Mouse (Mus musculus): ENCODE measurements around the gene Tmem235.

DNA sequence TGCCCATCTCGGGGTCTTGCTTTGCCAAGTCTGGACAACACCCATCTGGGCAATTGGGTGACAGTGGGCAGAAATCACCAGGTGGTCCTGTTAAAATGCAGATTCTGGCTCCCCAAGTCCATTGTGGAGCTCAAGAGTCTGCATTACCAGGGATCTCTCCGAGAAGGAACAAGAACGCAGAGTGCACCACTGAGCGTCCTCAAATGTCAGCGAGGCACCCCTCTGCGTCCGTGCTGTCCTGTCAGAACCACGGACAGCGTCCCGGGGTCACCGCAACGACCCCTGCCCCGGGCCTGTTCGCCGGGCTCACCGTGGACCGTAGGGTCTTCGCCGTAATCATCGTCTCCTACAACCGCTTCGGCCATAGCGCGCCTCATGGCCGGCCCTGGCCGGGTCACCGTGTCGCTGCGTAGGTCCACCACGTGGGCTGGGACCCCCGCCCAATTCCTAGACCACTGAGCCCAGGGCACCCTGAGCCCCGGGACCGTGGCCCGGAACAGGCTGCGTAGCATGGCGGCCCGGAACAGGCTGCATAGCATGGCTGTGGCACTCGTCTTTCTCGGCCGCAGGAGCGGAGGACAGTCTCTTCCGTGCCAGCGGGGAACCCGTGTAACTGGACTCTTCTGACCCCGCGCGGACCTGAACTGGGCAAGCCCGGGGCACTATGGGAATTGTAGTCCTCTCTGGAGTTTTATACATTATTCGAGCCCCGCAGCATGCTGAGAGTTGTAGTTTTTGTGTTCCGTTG lies 12.5 kb downstream of the Tmem235 start, which contains the start of gene Tha1:
- TF ChIP-seq TBP (conservative IDR thresholded peaks at IDR 0.05; ENCODE audit: low read depth, low read length), result no peak
- TF ChIP-seq PAX5 (IDR thresholded peaks at IDR 0.05; ENCODE audit: low read length), result no peak

Data from CH12.LX (cell line).